Mouse (Mus musculus): ENCODE measurements at regions not wholly inside any gene's neighbourhood (a gene's known extent, or its start where the extent isn't known, plus 50 kb on each side); places are given as distances from the start of the nearest gene placed in this dataset.

GRCm38 (mm10) chr9:101306408-101306935 is 54.9 kb upstream of the Ppp2r3a start:
- H3K27me3 ChIP-seq (ENCODE audit: control insufficient read depth, insufficient read depth, low read length) = no peaks in the 10 kb centered on the region
- no peak overlapping the region for H3K4me3 ChIP-seq (ENCODE audit: low read length)
- no peak overlapping the region for H3K9ac ChIP-seq (ENCODE audit: low read depth, low read length)
- no peak overlapping the region for H3K4me2 ChIP-seq (replicated peaks; ENCODE audit: low read depth, low read length)
- H3K36me3 ChIP-seq (ENCODE audit: control insufficient read depth, insufficient read depth, low read length) = no peaks in the 10 kb centered on the region
- 0 out of 2 replicates have a peak, but pooled peaks cover 5% of the 10 kb centered on the region for H3K9me3 ChIP-seq (ENCODE audit: control insufficient read depth, low read length)
- no peak overlapping the region for H3K27ac ChIP-seq (ENCODE audit: low read depth, low read length)
- H3K4me1 ChIP-seq (ENCODE audit: control insufficient read depth, insufficient read depth, low read length) = no peaks in the 10 kb centered on the region
- ATAC-seq (ENCODE audit: low FRiP score, low TSS enrichment) = no peak
- WGBS = 88% methylated on average over 10 of the region's 10 CpGs

GRCm38 (mm10) chr9:101305730-101306129 is 54.1 kb upstream of the Ppp2r3a start:
- H3K4me2 ChIP-seq (replicated peaks; ENCODE audit: low read depth, low read length) = no peak overlapping the region
- WGBS = 91% methylated on average over 4 of the region's 4 CpGs
- no peak for ATAC-seq (ENCODE audit: low FRiP score, low TSS enrichment)

More at GRCm38 (mm10) chr9:101305730-101306129, 54.1 kb upstream of the Ppp2r3a start:
- Histone ChIP-seq H3K9ac (ENCODE audit: low read depth, low read length) (no peak overlapping the region), H3K27me3 (ENCODE audit: control insufficient read depth, insufficient read depth, low read length) (no peaks in the 10 kb centered on the region), H3K36me3 (ENCODE audit: control insufficient read depth, insufficient read depth, low read length) (no peaks in the 10 kb centered on the region), H3K27ac (ENCODE audit: low read depth, low read length) (no peak overlapping the region), H3K9me3 (ENCODE audit: control insufficient read depth, low read length) (0 out of 2 replicates have a peak, but pooled peaks cover 5% of the 10 kb centered on the region), H3K4me3 (ENCODE audit: low read length) (no peak overlapping the region), H3K4me1 (ENCODE audit: control insufficient read depth, insufficient read depth, low read length) (no peaks in the 10 kb centered on the region)
